Mouse (Mus musculus) layer of hippocampus, adult 11-12 months (tissue): ENCODE results near the gene Mif.

Experiments
- DNase-seq: peaks from one replicate; pipeline ENCODE4 v3.0.0; 2022; ENCODE audit warnings: low spot score

Mif gene

DNA sequence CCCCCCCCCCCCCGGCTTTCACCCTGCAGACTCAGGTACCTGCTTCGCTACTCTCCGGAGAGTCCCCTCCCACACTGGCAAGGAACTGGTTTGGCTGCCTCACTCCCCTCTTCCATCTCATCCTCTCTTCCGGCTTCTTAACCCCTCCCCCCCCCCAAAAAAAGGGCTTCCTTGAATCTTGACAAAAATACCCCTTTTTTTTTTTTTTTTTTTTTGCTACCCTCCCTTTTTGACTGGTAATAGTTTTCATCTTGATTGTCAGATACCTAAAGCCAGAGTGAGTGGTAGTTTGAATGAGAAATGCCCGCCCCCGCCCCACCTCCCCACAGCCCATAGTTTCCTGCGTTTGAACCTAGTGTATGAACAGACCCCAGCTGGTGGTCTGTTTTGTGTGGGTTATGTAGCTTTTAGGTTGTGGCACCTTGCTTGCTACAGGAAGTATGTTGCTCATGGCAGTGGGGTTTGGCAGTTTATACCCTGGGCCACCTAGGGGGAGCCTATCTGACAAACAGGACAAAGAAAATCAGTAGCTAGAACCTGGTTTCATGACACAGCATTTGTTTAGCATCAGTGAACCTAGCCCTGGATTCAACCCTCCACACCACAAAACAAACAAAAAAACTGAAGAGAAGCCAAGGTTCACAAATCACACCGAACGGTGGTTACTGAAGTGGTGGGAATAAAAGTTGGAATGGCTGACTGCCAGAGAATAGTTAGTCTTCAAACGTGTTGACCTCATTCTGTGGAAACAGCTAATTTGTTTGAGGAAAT, 24.1 kb downstream of the Mif start:
- DNase-seq: no peak

DNA sequence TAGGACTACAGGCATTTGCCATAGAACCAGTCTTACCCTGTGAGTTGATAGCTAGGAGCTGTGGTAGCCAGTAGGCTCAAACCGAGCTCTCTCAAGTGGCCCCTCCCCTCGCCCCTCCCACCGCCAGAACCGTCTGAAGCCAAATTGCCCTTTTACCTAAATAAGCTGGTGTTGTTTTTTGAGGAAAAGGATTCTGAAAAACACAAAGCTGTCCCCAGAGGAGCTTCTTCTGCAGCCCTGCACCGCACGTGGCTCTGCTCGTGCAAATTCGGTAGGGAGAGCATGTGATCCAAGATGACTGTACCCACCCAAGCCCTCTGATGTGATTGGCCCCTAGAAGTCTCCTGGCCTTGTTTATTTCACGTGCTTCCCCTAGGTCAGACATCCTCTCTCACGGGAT, 24.7 kb downstream of the Mif start:
- DNase-seq: peak; percentile 32

DNA sequence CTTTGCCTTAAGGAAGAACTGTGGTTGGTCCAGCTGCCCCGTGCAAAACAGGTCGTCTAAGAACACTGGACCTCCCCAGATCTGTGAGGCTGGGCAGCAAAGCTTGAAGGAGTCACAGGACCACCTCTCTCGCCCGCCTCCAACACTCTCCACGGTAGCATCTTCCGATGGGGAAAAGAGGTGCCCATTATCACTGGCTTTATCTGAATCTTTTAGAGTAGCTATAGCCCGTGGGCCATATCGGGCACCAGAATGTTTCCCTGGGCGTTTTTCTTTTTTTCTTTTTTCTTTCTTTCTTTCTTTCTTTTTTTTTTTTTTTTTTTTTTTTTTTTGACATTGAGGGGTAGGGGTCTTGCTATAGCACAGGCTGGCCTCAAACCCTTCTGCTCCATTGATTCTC, 25.3 kb downstream of the Mif start:
- no peak for DNase-seq

DNA sequence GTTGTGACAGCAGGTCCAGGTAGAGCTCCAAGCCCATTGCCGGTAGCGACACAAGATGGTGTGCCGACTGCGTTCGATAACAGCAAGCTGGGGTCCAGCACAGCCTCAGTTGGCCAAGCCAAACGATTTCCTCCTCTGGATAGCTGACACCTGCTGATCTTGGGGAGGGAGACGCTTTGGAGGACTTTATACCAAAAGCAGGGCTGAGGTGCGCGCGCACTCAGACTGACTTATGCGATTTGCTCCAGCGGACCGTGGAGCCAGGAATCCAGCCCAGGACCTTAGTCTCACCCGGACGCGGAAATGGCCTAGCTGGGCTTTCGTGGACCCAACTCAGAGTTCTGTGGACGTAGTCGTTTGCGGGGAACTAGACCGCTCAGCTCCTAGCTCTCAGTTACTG, 25.8 kb downstream of the Mif start:
- peak; percentile 43 for DNase-seq

DNA sequence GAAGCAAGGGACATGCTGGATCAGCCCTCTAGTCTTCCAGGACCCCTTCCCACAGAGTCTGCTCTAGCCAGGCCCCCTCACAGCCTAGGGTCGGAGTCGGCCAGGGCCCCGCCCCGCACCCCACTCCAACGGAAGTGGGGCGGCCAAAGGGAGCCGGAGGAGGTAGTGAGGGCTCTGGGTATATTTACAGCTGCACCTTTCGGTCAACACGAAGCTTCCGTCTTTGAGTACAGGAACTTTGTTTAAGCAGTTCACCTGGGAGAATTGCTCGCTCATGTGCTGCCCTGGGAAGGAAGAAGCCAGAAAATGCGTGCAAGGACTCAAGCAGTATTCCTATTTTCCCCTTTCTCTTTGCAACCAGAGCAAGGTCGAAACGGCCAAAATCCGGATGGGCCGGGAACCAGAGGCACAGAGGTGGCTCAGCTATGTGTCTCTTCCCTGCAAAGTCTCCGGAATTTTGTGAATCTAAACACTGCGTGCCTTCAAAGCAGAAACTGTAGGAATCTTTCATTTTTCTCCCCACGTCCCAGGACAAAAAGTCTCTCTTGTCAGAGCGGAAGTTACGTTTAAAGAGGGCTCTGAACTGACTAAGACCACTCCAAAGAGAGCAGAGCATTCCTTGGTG, 26.5 kb downstream of the Mif start:
- no peak for DNase-seq

DNA sequence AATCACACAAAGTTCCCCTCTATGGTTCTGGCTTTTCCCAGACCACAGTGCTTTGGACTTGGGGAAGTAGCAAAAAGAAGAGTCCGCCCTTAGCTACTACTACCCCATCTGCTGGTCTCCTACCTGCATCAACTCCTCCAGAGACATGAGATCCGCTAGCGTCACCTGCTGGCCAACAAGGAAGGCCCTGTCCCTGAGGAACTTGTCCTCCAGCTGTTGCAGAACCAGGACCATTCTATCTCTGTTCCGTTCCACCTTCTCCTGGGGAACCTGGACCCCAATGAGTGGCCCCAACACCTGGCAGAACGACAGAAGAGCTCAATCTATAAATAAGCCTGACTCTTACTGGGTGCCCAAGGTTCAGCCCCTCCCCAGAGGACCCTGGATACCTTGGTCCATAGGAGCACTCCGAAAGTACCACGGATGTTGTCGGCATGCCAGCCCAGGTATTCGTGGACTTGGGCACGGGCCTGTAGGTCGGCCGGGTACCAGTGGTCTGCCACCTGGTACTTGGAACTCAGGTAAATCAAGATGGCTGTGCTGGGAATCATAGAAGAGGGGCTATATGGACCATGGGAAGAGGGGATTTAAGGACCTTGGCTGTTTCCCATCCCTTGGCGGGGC, 27.7 kb downstream of the Mif start:
- peak; percentile 54 for DNase-seq

DNA sequence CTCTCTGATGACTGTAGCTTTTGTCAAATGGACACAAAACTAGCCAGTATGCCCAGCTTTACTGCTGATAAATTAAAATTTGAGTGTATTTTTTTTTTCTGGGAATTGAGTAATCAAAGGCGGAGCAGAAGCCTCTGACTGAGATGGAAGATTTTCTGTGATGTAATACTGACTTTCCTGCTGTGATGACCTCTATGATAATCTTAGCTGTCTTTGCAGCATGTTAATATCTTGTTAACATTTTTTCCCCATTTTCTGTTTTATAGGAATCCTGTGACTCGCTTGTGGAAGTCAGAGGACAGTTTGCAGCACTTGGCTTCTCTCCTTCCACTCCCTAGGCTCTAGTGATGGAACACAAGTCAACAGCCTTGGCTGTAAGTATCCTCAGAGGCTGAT, 29.8 kb downstream of the Mif start:
- DNase-seq: no peak

DNA sequence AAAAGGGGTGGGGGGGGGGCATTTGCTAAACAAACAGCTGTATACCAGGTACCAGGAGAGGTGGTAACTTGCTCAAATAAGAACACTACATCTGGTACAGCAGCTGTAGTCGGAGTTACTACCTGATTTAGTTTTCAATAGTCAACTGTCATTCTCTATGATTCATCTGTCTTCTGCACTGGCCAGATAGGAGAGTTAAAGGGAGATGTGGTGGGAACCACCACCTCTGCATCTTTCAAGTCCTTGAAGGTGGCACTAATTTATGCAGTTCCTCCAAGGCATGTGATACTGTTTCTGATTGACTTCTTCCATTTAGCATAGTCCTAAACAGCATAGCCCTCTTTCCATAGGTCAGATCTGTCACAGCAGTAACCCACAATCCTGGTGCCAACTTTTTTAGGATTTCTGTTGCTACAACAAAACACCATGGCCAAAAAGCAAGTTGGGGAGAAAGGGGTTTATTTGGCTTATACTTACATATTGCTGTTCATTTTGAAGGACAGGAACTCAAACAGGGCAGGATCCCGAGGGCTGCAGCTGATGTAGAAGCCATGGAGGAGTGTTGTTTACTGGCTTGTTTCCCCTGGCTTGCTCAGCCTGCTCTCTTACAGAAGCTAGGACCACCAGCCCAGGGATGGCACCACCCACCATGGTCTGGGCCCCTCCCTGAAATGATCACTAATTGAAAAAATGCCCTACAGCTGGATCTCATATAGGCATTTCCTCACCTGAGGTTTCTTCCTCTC, 30.3 kb downstream of the Mif start:
- DNase-seq: no peak

DNA sequence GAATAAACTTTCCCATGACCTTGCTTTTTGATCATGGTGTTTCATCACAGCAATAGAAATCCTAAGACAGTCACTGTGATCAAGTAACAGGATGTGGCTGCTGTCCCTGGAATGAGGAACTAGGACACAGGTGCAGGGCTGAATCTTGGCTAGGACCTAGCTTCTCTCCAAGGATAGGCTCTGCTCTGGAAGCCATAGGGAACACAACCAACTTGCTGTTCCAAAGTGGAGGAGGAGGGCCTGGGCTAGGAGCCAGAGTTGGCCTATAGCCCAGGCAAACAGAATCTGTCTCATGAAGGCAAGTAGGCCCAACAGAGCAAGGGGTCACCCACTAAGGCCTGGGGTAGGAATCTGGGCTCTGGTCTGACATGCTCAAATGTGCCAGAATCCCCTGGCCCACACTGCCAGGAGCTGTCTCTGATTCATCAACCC, 31.5 kb downstream of the Mif start:
- DNase-seq: peak; percentile 61

DNA sequence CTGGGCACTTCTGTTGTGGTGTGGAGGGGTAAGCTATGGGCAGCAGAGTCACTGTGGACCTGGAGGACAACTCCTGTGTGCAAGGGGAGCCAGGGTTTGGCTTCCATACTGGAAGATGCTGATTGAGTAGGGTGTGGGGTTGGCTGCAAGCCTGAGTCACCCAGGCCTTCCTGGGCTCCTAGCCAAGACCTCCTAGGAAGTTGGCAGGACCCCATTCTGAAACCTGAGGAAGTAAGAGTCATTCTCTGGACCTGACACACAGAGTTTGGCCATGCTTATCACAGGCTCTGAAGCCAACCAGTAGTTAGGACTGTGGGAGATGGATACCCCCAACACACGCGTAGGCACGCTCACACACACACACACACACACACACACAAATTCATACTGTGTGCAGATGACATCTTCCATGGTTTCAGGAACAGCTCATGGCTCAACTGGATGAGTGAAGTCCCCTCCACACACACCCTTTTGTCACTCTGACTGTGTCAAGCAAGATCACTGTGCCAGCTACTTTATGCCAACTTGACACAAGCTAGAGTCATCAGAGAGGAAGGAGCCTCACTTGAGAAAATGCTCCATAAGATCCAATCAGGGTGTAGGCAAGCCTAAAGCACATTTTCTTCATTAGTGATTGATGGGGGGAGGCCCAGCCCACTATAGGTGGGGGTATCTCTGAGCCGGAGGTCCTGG, 32.2 kb downstream of the Mif start:
- peak; percentile 30 for DNase-seq

DNA sequence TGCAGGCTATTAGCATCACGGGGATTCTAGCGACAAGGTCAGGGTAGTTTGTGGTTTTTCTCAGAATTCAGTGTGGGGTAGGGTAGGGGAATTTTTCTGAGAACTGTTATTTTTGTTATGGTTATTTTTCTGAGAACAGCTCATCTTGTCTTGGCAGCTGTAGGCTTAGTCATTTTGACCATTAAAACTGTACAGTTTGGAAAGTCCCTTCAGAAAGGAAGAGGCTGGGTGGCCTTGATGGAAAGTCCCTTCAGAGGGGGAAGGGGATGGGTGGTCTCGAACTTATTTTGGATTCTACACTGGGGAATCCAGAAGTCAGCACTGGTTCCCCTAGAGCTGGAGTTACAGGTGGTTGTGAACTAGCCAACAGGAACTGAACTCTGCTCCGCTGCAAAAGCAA, 35.5 kb downstream of the Mif start:
- DNase-seq: no peak

DNA sequence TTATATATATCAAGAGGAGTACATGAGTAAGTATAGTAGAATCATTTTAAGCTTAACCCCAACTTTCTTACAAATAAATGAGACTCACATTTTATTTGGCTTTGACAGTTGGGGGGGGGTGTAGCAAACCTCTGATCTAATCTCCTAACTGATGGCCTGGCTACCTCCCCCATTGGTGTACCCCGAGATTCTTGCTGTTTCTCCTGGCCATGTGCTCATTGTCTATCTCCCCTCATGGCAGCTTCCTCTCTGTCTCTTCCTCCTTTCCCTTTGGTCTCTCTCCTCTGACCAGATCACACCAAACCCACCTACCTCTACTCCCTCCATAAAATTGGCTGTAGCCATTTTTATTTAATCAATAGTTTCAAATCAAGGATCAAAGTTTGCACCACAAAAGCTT, 36.3 kb downstream of the Mif start:
- no peak for DNase-seq

DNA sequence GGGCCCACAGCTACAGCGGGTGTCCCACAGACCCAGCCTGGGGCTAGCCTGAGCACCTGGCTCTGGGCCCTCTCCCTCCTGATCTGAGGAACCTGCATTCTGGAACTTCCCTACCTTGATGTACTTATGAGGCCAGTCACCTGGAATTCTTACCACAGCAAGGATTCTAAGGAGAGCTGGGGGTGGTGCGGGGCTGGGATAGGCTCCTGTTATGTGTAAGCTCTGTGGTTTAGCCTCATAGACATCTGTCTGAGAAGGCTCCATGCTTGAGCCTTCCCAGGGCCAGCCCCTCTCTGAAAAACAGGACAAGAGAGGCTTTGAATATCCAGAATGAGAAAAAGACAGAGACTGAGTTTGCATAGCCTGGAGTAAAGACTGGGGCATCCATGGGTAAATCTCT, 37.6 kb downstream of the Mif start, which contains the start of gene Gstt4:
TSS of gene Gstt4 (minus strand) at position 101 of the 400 bp plus-strand sequence.
- DNase-seq: no peak

DNA sequence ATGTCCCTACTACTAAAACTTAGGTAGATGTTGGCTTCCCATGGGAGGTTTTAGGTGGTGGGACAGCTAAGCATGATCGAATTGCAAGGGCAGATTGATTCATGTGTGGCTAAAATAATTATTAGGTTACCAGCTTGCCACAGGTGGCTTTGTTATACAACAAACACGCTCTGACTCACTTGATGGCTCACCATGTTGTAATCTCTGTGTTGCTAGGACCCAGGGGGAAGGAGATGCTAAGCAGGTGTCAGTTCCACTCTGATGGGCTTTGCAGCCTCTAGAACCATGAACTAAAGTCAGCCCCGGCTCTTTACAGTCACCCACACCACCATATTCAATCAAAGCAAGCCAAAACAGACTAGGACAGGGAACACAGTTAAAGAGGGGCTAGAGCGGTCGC, 40.2 kb downstream of the Mif start:
- DNase-seq: no peak

DNA sequence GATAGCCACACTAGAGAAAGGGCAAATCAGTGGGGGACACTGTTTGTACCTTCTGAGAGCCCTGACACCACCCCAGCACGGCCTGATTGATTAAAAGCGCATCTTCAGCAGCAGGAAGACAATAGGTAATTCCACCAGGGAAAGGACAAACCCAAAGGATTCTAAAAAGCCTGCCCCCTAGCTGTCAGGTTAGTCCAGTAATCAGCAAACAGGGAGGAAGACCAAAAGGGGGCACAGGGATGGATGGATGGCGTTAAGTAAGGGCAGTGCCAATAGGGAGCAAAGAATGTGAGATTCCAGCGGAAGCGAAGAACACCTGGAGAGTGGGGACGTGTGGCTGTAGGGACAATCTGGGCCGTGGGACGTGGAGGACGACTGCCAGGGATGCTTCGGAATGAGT, 41.4 kb downstream of the Mif start:
- DNase-seq: no peak
